Mouse (Mus musculus): ENCODE measurements at regions not wholly inside any gene's neighbourhood (a gene's known extent, or its start where the extent isn't known, plus 50 kb on each side); places are given as distances from the start of the nearest gene placed in this dataset.

DNA sequence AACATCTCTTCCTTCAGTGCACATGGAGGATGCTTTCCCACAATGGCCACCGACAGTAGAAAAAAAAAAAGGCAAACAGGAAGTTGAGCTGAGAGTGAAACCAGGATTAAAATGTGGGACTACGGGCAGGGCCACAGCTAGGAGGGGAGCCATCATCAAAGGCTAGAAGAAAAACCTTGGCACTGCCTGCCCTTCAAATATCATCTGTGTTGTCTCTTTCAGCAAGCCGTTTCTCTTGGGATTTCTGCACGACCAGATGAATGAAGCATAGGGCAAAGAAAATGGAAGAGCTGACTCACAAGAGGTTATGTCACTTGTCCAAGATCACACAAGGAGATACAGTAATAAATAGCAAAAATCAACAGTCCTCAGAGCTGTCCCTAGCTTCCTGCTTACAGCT, 161.1 kb upstream of the Fn1 start:
- no peak for DNase-seq

DNA sequence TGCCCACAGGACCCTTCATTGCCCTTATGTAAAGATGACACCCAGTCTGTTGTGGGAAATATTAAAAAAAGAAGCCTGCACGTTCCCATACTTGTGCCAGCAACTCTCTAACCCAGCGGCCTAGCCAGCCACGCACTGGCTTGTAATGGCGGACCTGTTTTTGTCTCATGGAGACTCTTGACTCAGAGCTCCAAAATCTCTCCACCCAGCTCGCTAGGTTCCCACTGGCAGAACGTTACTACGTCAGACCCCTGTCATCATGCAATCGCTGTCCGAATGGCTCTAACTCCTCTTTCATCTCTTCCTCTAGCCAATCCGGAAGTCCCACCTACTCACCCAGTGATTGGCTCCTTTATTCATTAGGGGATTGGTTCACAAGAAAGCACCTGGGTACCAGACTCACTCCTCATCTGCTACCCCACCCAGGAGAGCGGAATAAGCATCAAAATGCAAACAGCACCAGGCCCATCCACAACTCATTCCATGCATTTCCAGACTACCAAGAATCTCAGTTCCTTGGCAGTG, 159.2 kb upstream of the Fn1 start:
- no peak for DNase-seq

DNA sequence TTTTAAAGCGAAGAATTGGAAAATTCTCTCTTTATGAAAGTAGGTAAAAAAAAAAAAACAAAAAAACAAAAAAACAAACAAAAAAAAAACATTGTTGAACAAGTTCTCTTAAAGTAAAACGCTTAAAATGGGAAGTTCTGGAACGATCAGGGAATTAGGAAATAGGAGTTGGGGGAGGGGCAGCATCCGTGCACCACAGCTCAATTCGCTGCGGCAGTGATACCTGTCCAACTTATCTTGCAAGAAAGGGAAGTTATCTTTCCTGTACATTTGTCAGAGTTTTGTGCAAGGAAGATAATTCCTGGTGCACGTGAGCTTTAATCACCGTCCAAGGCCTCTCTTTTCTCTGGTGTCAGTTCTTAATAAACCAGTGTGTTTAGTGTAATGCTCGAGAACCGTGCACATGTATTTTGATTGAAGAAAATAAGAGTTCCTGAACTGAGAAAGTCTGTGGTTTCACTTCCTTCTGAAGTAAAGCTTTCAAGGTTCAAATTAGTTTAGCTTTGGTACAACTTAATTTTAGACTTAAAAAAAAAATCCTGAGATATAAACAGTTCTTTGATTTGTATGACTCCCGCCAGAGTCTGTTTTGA, 158.3 kb upstream of the Fn1 start:
- DNase-seq = no peak

DNA sequence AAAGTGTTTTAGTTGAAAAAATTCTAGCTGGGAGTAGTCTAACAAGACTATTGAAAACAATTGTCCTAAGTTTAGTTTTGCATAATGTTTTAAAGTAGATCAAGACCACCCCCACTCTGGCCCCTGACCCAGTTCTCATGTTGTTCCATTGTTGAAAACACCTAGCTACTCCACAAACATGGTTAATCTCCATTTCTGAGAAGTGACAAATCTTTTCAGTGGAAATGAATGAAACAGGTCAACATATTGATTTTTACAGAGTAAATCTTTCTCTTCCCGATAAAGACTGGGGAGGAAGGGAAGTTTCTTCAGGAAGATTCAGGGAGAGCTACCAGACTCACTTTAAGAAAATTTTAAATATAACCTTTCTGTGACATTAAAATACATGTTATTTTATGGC, 155.0 kb upstream of the Fn1 start:
- DNase-seq = no peak

- peak in 1 of 2 experiments; percentile 22 for DNase-seq
These were observed 154.6 kb upstream of the Fn1 start for GRCm38 (mm10) chr1:71807586-71807985.

DNA sequence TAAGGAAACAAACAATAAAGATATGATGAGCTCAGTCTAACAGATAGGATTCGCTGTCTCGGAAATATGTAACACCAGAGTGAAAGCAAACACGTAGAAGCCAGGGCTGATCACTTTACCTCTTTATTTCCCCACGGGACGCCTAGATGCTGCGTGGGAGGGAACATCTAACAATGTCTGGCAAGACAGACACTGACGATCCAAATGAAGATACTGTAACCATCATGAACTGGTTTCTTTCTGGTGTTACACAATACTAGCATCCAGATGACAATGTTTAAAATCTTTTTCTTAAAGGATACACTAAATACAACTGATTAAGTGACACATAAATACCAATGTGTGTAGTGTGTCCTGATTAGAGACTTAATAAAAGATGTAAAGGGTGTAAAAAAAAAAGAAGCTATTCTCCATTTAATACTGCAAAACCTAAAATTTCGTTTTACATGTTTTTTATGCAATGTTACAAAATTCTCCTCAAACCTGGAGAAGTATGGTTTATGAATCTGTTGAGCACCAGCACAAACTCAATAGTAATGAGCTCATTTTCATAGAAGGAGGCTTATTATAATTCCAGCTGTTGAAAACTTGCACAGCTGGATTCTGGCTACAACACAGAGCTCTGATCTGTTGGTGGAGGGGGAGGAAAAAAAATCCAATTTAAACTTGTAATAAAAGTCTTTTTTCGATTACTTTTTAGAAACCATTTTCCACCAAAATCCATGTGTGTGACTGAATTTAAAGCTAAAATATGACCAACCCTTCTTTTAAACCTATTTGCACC, 148.5 kb upstream of the Fn1 start:
- DNase-seq = no peak

- peak in 1 of 2 experiments; percentile 6 for DNase-seq
These were observed 147.6 kb upstream of the Fn1 start for GRCm38 (mm10) chr1:71800581-71800980.

- no peak for DNase-seq
These were observed 145.6 kb upstream of the Fn1 start for GRCm38 (mm10) chr1:71798636-71799035.

DNA sequence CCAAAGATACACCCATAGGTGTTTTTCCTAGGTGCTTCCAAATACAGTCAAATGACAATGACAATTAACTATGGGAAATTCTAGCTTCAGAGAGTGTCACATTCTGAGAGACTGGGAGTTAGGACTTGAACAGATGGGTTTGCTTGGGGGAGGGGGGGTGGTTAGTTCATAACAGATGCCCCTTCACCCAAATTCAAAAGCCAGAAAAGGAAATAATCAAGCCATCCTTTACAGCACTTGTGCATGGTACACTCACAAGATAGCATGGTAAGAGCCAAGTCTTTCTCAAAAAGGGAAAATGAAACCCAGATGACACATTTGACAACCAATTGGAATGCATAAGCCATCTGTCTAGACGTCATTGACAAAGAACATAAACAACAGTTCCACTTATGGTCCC, 135.4 kb upstream of the Fn1 start:
- no peak for DNase-seq

DNA sequence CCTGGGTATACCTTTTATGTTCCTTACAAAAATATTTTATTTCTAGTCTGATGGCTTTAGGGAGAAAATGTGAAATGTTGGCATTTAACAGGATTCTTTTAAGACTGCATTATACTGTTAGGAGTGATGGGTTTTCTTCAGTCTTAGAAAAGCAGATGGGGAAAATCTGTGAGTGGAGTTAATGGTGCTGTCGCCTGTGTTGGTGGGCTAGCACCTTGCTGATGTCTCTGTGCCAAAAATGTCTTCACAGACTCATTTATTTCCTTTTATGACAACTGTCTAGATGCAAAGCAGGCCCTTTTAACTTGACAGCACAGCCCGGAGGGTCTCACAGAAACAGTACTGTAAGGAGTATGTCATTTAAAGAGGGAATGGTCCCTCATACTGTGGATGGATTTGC, 131.9 kb upstream of the Fn1 start:
- DNase-seq = no peak

DNA sequence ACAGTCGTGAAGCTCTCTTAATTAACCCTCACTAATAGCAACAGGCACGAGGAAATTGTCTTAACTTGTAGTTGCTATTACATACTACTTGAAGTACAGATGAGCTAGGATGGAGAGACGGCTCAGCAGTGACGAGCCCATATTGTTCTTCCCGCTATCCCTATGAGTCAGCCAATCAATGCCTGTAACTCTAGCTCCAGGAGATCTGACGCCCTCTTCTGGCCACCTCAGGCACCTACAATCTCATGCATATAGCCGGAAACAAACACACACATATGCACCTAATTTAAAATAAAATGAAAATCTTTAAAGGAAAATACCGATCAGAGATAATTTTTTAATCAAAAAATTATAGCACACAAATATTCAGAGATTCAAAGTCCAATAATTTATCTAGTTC, 125.3 kb upstream of the Fn1 start:
- DNase-seq = no peak

- DNase-seq = no peak
These were observed 123.0 kb upstream of the Fn1 start for GRCm38 (mm10) chr1:71775865-71776501.

- DNase-seq = no peak
These were observed 119.5 kb upstream of the Fn1 start for GRCm38 (mm10) chr1:71772526-71772925.

DNA sequence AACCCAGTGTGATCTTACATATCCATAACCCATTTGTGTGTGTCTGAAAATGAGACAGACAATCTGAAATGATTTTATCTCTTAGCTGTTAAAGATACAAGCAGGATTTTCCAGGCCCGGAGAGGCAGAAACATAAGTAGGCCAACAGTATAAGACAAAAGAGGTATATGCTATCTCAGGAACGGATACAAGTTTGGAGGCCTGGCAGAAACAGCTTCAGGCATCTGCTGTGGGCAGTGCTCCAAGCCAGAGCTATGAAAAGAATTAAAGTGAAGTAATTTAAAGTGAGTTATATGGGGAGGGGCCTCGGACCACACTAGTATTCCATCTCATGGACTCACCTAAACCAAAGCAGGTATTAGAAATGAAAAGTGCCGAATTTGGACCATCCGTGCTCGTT, 118.8 kb upstream of the Fn1 start:
- no peak for DNase-seq

- no peak for DNase-seq
These were observed 116.6 kb upstream of the Fn1 start for GRCm38 (mm10) chr1:71769595-71769994.

- DNase-seq = no peak
These were observed 114.7 kb upstream of the Fn1 start for GRCm38 (mm10) chr1:71767705-71768104.

GRCm38 (mm10) chr1:71767076-71767475, 114.1 kb upstream of the Fn1 start:
- DNase-seq = peak in 1 of 2 experiments; percentile 3

DNA sequence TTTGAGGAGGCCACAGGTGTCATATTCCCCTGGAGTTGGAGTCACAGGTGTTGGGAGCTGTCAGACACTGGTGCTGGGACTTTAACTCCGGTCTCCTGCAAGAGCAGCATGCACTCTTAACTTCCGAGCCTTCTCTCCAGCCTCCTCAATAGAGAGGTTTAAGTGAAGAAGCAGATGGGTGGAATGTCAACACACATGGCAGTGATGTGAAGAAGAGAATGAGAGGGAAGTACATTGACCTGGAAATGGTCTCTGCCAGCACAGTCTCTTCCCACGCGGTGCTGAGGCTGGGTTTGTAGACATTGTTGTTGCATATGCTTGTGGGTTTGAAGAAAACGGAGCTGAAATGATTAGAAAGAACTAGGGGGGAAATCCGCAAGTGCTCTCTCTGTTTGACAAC, 112.0 kb upstream of the Fn1 start:
- peak in 1 of 2 experiments; percentile 4 for DNase-seq

DNA sequence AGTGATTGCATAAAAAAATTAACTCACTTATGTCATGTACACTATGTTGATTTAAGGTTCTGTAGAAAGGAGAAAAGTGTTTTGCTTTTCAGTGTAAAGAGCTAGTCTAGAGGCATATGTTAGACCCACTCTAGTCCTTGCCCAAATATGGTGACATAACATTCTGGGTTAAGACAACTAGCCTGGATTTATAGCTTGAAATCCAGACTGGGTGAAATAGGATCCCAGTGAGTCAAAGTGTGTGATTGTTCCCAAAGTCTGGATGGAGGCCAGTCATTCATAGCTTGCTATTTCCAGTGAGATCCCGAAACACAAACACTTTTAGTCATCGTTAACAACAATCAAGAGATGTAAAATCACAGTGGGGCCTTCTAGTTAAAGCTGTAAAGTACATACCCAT, 110.5 kb upstream of the Fn1 start:
- DNase-seq = no peak

DNA sequence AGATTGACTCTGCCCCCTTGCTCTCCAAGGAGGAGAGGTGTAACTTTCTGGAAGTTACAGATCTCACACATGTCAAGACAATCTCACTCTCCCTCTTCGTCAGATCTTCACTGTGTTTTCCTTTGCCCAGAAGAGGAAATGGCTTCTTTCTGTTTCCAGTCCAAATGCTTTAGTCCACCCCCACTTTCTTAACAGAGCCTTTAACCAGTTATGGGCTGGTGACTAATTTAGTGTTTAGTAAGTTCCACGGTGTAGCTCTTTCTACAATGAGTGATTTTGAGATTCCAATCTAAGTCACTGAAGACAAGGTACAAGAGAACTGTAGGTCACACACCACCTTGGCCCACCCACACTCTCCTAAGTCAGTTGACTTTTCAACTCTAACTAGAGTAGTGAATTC, 107.3 kb upstream of the Fn1 start:
- DNase-seq = no peak

- no peak for DNase-seq
These were observed 104.2 kb upstream of the Fn1 start for GRCm38 (mm10) chr1:71757236-71757635.

DNA sequence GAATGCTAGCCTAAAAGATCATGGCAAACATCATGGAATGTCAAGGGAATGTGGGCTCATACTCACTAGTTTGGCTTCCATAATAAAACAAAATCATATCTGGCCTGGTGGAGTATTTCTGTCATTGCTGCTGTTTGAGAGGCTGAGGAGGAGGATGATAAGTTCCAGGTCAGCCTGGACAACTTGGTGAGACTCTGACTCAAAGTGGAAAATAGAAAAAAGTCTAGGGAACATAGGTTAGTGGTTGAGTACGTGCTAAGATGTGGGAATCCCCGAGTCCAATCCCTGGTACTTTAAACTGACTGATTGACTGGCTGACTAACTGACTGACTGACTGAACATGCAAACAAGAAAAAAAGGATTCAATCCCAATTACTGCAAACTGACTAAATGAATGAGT, 103.2 kb upstream of the Fn1 start:
- DNase-seq = no peak

DNA sequence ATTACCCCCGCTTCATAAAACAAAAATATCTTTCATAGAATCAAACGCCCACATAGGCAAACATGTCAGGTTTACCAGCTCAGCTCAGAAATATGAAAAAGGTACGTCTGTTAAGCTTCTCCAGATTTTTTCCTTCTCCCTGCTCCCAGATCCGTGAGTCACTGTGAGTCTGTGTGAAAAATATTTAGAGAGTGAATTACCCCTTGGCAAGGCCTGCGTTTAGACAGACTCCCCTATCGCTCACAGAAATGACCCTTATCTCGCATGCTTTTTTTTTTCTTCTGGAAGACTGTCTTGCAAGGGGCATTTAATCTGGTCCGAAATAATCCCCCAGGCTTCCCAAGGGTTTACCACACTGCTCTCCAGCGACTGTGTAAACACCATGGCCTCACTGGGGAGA, 102.4 kb upstream of the Fn1 start:
- DNase-seq = no peak

DNA sequence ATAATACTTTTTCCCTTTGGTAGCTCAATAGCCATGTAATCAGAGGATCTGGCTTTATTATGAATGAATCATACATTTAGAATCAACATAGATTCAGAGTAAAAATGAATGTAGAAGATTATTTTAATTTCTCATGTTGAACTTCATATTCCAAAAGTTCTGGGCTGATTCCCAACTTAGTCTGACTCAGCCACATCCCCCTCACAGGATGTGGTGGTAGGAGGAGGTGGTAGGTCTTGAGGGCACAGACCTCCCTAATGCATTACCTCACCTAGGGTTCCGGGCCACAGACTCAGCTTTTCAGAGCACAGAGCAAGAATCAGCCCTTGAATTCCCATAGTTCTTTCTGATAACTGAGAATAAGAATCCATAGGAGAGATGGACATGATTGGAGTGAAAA, 99.4 kb upstream of the Fn1 start:
- DNase-seq = no peak

Measured in lung, adult 18-20 months (tissue).